Mouse (Mus musculus): ENCODE measurements at regions not wholly inside any gene's neighbourhood (a gene's known extent, or its start where the extent isn't known, plus 50 kb on each side); places are given as distances from the start of the nearest gene placed in this dataset.
"Not testable (repeated sequence)": the region's sequence is repeated elsewhere in the genome, so short reads cannot be mapped to it uniquely, and the experiment has no call there.

GRCm38 (mm10) chr4:4442650-4443049 is 350.5 kb downstream of the Impad1 start:
- no peak for ATAC-seq (ENCODE audit: insufficient number of reproducible peaks, insufficient read depth, low FRiP score, low read depth)
- Histone ChIP-seq H3K36me3 (ENCODE audit: control insufficient read depth, insufficient read depth, low read length) (no peaks in the 10 kb centered on the region), H3K27ac (ENCODE audit: low read length) (no peak overlapping the region), H3K27me3 (ENCODE audit: control insufficient read depth, insufficient read depth, low read length) (no peaks in the 10 kb centered on the region), H3K4me2 (replicated peaks; ENCODE audit: low read depth, low read length) (no peak overlapping the region), H3K4me1 (ENCODE audit: control insufficient read depth, insufficient read depth, low read length) (no peaks in the 10 kb centered on the region), H3K9ac (replicated peaks; ENCODE audit: low read depth, low read length) (no peak overlapping the region), H3K9me3 (ENCODE audit: control insufficient read depth, low read depth, low read length) (no peaks in the 10 kb centered on the region), H3K4me3 (ENCODE audit: low read depth, low read length) (no peak overlapping the region)
- 79% methylated on average over 2 of the region's 2 CpGs for WGBS

GRCm38 (mm10) chr4:4437559-4437958 is 355.6 kb downstream of the Impad1 start:
- no peaks in the 10 kb centered on the region for H3K4me1 ChIP-seq (ENCODE audit: control insufficient read depth, insufficient read depth, low read length)
- H3K9ac ChIP-seq (replicated peaks; ENCODE audit: low read depth, low read length): no peak overlapping the region
- ATAC-seq (ENCODE audit: insufficient number of reproducible peaks, insufficient read depth, low FRiP score, low read depth): no peak
- H3K4me3 ChIP-seq (ENCODE audit: low read depth, low read length): no peak overlapping the region
- no peaks in the 10 kb centered on the region for H3K9me3 ChIP-seq (ENCODE audit: control insufficient read depth, low read depth, low read length)
- no peaks in the 10 kb centered on the region for H3K36me3 ChIP-seq (ENCODE audit: control insufficient read depth, insufficient read depth, low read length)
- 86% methylated on average over 1 of the region's 1 CpGs for WGBS
- no peak overlapping the region for H3K27ac ChIP-seq (ENCODE audit: low read length)
- H3K4me2 ChIP-seq (replicated peaks; ENCODE audit: low read depth, low read length): no peak overlapping the region
- H3K27me3 ChIP-seq (ENCODE audit: control insufficient read depth, insufficient read depth, low read length): no peaks in the 10 kb centered on the region

DNA sequence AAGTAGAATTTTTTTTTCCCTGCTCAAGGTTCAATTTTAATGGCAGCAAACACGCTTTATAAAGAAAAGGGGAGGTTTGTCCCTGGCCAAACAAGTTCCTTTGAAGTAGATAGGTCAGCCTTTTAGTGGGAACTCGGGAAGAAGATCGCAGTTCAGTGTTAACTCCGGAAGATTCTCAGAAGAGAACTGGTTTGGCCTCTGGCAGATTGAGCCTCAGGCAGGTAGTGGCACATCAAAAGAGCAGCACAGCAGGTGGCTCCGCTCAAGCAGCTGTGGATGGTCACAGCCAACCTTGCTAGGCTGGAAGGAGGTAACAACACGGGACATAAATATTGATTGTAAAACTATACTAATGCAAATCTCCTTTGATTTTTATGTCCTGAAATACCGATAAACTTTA is 347.2 kb upstream of the Sdr16c6 start:
- H3K4me1 ChIP-seq (ENCODE audit: control insufficient read depth, insufficient read depth, low read length); H3K36me3 ChIP-seq (ENCODE audit: control insufficient read depth, insufficient read depth, low read length); H3K4me2 ChIP-seq (replicated peaks; ENCODE audit: low read depth, low read length); H3K4me3 ChIP-seq (ENCODE audit: low read depth, low read length); H3K27ac ChIP-seq (ENCODE audit: low read length); ATAC-seq (ENCODE audit: insufficient number of reproducible peaks, insufficient read depth, low FRiP score, low read depth); H3K9me3 ChIP-seq (ENCODE audit: control insufficient read depth, low read depth, low read length); H3K9ac ChIP-seq (replicated peaks; ENCODE audit: low read depth, low read length); H3K27me3 ChIP-seq (ENCODE audit: control insufficient read depth, insufficient read depth, low read length): not testable (repeated sequence)
- 25% methylated on average over 7 of the region's 7 CpGs for WGBS

DNA sequence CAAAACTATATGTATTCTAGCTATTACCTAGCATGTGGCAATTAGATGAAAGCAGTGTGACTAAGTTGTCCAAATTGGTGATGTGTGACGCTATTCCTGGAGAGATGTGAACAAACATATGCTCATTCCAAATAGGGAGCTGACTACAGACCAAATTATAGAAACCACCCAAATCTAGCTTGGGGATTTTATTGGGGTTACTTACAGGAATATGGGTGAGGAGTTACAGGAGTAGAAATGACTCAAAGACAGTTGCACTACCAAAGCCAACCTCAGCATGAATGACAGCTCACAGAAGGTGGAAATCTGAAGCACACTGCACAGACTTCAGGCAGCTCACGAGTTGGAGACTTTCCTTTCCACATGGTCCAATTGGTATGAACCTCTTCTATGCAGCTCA is 326.5 kb upstream of the Sdr16c6 start:
- H3K9ac ChIP-seq (replicated peaks; ENCODE audit: low read depth, low read length): no peak overlapping the region
- no peak overlapping the region for H3K27ac ChIP-seq (ENCODE audit: low read length)
- H3K9me3 ChIP-seq (ENCODE audit: control insufficient read depth, low read depth, low read length): no peaks in the 10 kb centered on the region
- no peaks in the 10 kb centered on the region for H3K27me3 ChIP-seq (ENCODE audit: control insufficient read depth, insufficient read depth, low read length)
- WGBS: 79% methylated on average over 2 of the region's 2 CpGs
- H3K4me2 ChIP-seq (replicated peaks; ENCODE audit: low read depth, low read length): no peak overlapping the region
- no peaks in the 10 kb centered on the region for H3K36me3 ChIP-seq (ENCODE audit: control insufficient read depth, insufficient read depth, low read length)
- no peaks in the 10 kb centered on the region for H3K4me1 ChIP-seq (ENCODE audit: control insufficient read depth, insufficient read depth, low read length)
- ATAC-seq (ENCODE audit: insufficient number of reproducible peaks, insufficient read depth, low FRiP score, low read depth): no peak
- H3K4me3 ChIP-seq (ENCODE audit: low read depth, low read length): no peak overlapping the region

GRCm38 (mm10) chr4:4397410-4397809 is 320.1 kb upstream of the Sdr16c6 start:
- 77% methylated on average over 4 of the region's 4 CpGs for WGBS
- Histone ChIP-seq H3K9ac (replicated peaks; ENCODE audit: low read depth, low read length) (no peak overlapping the region), H3K27ac (ENCODE audit: low read length) (no peak overlapping the region), H3K4me1 (ENCODE audit: control insufficient read depth, insufficient read depth, low read length) (no peaks in the 10 kb centered on the region), H3K4me3 (ENCODE audit: low read depth, low read length) (no peak overlapping the region), H3K36me3 (ENCODE audit: control insufficient read depth, insufficient read depth, low read length) (no peaks in the 10 kb centered on the region), H3K9me3 (ENCODE audit: control insufficient read depth, low read depth, low read length) (no peaks in the 10 kb centered on the region), H3K27me3 (ENCODE audit: control insufficient read depth, insufficient read depth, low read length) (no peaks in the 10 kb centered on the region), H3K4me2 (replicated peaks; ENCODE audit: low read depth, low read length) (no peak overlapping the region)
- no peak for ATAC-seq (ENCODE audit: insufficient number of reproducible peaks, insufficient read depth, low FRiP score, low read depth)

DNA sequence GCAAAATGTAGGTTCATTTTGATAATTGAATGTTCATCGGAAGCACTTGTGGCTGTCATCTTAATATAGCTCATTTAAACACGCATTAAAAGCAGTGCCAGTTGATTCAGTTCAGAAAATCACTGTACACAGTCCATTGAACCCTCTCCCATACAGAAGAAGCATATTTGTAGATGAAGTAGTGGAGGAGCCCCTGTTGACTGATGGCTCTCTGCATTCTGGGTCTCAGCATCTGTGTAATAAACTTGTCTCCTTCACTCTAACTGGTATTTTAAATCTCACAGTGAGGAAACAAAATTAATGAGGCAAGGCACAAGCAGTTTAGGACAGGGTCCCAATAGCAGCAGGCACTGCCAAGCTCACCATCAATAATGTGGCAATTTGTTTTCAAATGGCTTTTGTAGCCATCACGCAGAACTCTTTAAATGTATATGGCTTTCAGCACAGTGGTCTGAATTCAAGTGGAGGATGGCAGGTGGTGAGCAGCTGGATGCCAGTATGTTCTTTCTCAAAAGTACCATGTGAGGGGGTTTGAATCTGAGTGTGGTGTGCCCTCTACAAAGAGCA is 302.8 kb upstream of the Sdr16c6 start:
- WGBS: 84% methylated on average over 3 of the region's 3 CpGs
- ATAC-seq (ENCODE audit: insufficient number of reproducible peaks, insufficient read depth, low FRiP score, low read depth): no peak
- H3K9ac ChIP-seq (replicated peaks; ENCODE audit: low read depth, low read length): no peak overlapping the region

DNA sequence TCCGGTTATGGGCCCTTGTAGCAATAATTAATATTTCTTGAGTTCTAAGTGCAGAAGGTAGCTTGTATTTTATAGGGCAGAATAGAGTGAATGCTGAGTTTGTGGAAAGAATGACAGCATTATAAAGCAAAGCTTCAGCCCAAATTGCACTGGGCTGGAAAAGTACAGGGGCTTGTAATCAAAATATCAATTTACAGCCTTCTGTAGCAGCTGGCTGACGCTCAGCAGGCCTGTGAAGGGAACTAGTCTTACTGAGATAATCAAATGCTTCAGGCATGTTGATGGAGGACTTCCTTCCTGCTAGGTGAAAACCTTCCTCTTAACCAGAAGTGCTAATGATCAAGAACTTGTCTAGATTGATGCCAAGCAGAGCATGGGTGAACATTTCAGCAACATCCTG is 257.9 kb upstream of the Sdr16c6 start:
- Histone ChIP-seq H3K4me3 (ENCODE audit: low read depth, low read length) (no peak overlapping the region), H3K4me2 (replicated peaks; ENCODE audit: low read depth, low read length) (no peak overlapping the region), H3K9ac (replicated peaks; ENCODE audit: low read depth, low read length) (no peak overlapping the region), H3K27me3 (ENCODE audit: control insufficient read depth, insufficient read depth, low read length) (no peaks in the 10 kb centered on the region), H3K36me3 (ENCODE audit: control insufficient read depth, insufficient read depth, low read length) (no peaks in the 10 kb centered on the region), H3K9me3 (ENCODE audit: control insufficient read depth, low read depth, low read length) (no peaks in the 10 kb centered on the region), H3K27ac (ENCODE audit: low read length) (no peak overlapping the region), H3K4me1 (ENCODE audit: control insufficient read depth, insufficient read depth, low read length) (no peaks in the 10 kb centered on the region)
- WGBS: 34% methylated on average over 2 of the region's 2 CpGs
- no peak for ATAC-seq (ENCODE audit: insufficient number of reproducible peaks, insufficient read depth, low FRiP score, low read depth)

More for the DNA sequence above, 302.8 kb upstream of the Sdr16c6 start:
- Histone ChIP-seq H3K4me1 (ENCODE audit: control insufficient read depth, insufficient read depth, low read length) (no peaks in the 10 kb centered on the region), H3K27ac (ENCODE audit: low read length) (no peak overlapping the region), H3K4me2 (replicated peaks; ENCODE audit: low read depth, low read length) (no peak overlapping the region), H3K36me3 (ENCODE audit: control insufficient read depth, insufficient read depth, low read length) (no peaks in the 10 kb centered on the region), H3K4me3 (ENCODE audit: low read depth, low read length) (no peak overlapping the region), H3K27me3 (ENCODE audit: control insufficient read depth, insufficient read depth, low read length) (no peaks in the 10 kb centered on the region), H3K9me3 (ENCODE audit: control insufficient read depth, low read depth, low read length) (no peaks in the 10 kb centered on the region)

DNA sequence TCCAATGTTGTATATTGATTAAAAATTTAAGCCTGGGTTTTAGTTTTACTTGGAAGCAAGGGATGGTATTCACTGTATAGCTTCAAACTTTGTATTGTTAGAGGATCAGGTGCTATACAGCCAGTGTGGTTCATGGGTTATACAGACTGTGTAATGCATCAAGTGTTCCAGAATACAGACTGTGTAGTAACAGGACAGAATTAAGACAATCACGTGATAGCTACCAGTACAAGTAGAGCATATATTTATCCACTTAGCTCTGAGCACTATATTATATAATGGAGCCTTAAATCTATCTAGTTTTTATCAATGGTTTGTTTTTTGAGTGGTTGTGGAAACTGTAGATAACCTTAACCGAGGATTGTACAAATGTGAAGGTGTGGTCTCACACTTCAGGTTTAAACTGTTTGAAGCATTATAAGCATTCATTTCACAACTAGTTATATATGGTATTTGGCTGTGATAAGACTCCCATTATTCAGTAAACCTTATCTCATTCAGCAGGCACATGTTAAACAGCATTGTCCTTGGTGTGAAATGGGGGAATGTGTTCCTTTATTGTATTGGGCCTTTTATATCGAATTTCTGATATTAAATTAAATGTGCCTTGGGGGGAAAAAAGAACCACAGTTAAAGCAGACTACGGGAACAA is 256.3 kb upstream of the Sdr16c6 start:
- ATAC-seq (ENCODE audit: insufficient number of reproducible peaks, insufficient read depth, low FRiP score, low read depth): peak; percentile 63
- Histone ChIP-seq H3K4me1 (ENCODE audit: control insufficient read depth, insufficient read depth, low read length) (no peaks in the 10 kb centered on the region), H3K4me2 (replicated peaks; ENCODE audit: low read depth, low read length) (no peak overlapping the region), H3K4me3 (ENCODE audit: low read depth, low read length) (no peak overlapping the region), H3K36me3 (ENCODE audit: control insufficient read depth, insufficient read depth, low read length) (no peaks in the 10 kb centered on the region), H3K27me3 (ENCODE audit: control insufficient read depth, insufficient read depth, low read length) (no peaks in the 10 kb centered on the region), H3K9ac (replicated peaks; ENCODE audit: low read depth, low read length) (no peak overlapping the region), H3K9me3 (ENCODE audit: control insufficient read depth, low read depth, low read length) (no peaks in the 10 kb centered on the region), H3K27ac (ENCODE audit: low read length) (no peak overlapping the region)
- WGBS: 79% methylated on average over 4 of the region's 4 CpGs

DNA sequence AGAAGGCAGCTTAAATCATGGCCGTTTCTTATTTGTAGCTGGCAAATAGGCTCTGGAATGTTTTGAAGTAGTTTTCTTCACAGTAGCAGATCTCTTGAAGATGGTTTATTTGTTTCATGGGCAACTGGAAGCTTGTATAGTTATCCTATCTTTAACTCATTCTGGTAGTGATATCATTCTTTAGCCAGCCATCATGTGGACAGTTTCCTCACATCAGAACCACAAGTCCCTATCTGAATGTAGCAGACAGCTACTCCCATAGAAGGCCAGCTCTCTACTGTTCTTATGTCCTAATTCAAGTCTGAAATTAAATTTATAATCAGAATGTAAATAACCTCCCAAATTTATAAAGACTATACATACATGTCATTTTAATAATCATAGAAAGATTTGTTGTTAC is 253.8 kb upstream of the Sdr16c6 start:
- Histone ChIP-seq H3K27me3 (ENCODE audit: control insufficient read depth, insufficient read depth, low read length) (no peaks in the 10 kb centered on the region), H3K9me3 (ENCODE audit: control insufficient read depth, low read depth, low read length) (no peaks in the 10 kb centered on the region), H3K27ac (ENCODE audit: low read length) (no peak overlapping the region), H3K36me3 (ENCODE audit: control insufficient read depth, insufficient read depth, low read length) (no peaks in the 10 kb centered on the region), H3K4me2 (replicated peaks; ENCODE audit: low read depth, low read length) (no peak overlapping the region), H3K9ac (replicated peaks; ENCODE audit: low read depth, low read length) (no peak overlapping the region), H3K4me1 (ENCODE audit: control insufficient read depth, insufficient read depth, low read length) (no peaks in the 10 kb centered on the region), H3K4me3 (ENCODE audit: low read depth, low read length) (no peak overlapping the region)
- WGBS: 85% methylated on average over 1 of the region's 1 CpGs
- ATAC-seq (ENCODE audit: insufficient number of reproducible peaks, insufficient read depth, low FRiP score, low read depth): no peak
